Mouse (Mus musculus) adrenal gland, postnatal 25 days (tissue): ENCODE data around the gene Cdca4. TPM values are rescaled to one million over a fixed set of nuclear protein-coding genes. Genes with fewer than 3 reads are reported as not detected.
"Not testable (repeated sequence)": the region's sequence is repeated elsewhere in the genome, so short reads cannot be mapped to it uniquely, and the experiment has no call there.

ENCODE experiments used
- DNase-seq: peaks from one replicate; pipeline ENCODE4 v3.0.0; 2021; ENCODE audit warnings: mixed read lengths
- total RNA-seq: library from RNA; stranded (reverse); gene quantifications from 2 replicates; pipeline ENCODE4 v1.2.3, GENCODE M21; 2021

The Cdca4 gene
- total RNA-seq, 1 experiment from 2014 or later: 15.9 TPM

DNA sequence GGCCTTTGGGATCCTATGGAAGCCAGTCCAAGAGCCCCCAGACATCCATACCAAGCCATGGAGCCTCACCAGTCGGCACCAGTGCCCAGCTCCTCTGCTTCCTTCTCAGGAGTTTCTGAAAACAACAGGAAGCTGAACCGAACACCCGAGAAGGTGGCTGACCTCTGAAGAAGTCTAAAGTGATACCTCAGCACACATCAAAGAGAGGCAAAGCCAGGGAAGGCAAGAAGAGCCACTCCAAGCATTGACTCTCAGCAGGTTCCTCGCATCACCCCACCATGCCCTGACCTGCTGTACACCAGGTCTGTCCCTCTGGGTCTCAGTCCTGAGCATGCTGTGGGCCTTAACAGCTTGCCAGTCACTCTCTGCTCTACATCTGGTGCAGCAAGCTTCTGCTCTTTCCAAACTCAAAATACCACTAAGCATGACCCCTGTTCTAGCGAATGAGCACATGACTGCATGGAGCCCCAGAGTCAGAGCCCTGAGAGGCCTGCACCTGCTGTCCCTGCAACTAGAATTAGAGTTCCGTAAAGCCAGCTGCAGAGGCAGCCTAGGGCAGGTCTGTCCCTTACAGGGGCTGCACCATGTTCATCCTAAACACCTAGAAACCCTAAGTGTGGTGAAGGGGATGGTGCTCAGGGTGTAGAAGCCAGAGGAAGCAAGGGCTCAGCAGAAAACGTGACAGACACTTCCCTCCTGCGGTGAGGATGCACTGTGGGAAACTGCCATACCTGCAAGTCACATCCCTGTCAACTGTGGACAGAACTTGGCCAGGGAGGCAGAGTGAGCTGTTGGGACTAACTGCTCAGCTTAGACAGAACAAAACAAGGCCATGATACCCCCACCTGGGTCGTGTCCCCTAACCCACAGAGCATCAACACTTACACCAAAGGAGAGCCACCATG, 28.1 kb upstream of the Cdca4 start:
- no peak for DNase-seq

- no peak for DNase-seq
Observed at GRCm38 (mm10) chr12:112856338-112856737, 27.1 kb upstream of the Cdca4 start.

DNA sequence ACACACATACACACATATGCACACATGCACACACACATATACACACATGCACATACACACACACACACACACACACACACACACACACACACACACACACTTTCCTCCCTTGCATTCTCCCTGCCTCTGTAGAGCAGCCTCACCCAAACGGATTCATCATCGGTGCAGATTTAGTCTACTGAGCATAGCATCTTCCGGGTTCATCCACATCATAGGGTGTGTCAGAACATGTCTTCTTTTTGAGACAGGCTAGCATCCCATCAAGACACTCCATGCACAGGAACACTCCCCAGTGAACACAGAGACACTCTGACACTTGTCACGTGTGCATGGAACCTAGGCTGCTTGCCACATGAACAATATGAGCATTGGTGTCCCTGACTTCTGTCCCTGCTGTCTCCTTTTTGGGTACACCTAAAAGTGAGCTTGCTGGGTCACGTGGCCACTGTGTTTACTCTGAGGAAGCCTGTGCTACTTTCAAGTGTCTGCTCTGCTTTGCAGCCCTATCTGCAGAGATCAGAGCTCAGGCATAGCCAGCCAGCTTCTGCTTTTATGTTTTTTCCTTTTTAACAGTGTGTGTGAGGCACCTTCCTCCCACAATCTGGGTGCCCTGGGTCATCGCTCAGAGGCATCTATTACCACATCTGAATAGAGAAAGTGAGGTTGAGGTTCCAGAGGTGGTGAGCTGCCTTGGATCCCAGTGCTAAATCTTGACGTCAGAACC, 25.5 kb upstream of the Cdca4 start:
- no peak for DNase-seq

- DNase-seq: no peak
Observed at GRCm38 (mm10) chr12:112853050-112853729, 24.0 kb upstream of the Cdca4 start.

- DNase-seq: peak; percentile 54
Observed at GRCm38 (mm10) chr12:112851116-112851515, 21.9 kb upstream of the Cdca4 start.

DNA sequence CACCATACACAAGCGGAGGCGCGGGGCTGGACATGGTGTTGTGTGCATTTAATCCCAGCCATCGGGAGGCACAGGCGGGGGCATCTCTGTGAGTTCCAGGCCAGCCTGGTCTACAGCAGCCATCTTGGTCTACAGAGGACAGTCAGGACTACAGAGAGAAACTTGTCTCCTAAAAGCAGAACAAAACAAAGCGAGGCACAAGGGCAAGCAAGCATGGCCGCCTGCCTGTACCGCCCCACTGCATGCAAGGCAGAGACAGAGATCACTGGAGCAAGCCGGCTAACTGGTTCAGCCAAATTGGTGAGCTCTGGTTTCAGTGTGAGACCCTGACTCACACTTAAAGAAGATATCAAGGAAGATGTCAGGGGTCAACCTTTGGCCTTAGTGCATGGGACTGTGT, 21.1 kb upstream of the Cdca4 start:
- no peak for DNase-seq

- no peak for DNase-seq
Observed at GRCm38 (mm10) chr12:112849235-112850022, 20.2 kb upstream of the Cdca4 start.

DNA sequence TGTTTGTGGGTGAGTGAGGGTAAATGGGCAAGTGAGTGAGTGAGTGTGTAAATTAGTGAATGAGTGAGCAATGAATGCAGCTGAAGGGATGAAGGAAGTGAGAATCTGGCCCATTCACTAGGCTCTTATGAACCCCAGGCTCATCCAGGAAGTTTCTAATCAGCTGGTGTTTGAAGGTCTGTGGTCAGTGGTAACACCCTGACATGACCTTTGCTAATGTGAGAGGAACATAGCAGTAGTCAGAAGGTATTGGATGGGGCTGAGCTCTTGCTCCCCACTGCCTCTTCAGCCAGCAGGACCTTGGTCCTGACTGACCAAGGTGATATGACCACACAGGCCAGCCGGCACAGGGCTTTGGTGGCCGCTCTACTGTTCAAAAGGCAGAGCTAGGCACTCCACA, 18.7 kb upstream of the Cdca4 start:
- no peak for DNase-seq

DNA sequence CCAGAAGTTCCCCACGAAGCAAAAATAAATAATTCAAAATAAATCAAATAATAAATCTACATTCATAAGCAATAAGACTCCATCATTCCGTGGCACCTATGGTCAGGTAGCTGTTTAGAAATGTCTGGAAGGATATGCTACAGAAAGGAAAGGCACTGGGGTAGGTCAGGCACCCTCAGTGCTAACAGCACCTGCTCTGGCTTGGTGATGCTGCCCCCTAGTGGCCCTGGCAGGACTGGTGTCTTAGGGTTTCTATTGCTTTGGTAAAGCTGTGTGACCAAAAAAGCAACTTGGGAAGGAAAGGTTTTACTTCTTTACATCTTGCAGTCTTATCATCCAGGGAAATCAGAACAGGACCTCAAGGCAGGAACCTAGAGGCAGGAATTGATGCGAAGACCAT, 14.6 kb upstream of the Cdca4 start:
- peak; percentile 93 for DNase-seq

GRCm38 (mm10) chr12:112842128-112842527, 12.9 kb upstream of the Cdca4 start:
- DNase-seq: not testable (repeated sequence)

DNA sequence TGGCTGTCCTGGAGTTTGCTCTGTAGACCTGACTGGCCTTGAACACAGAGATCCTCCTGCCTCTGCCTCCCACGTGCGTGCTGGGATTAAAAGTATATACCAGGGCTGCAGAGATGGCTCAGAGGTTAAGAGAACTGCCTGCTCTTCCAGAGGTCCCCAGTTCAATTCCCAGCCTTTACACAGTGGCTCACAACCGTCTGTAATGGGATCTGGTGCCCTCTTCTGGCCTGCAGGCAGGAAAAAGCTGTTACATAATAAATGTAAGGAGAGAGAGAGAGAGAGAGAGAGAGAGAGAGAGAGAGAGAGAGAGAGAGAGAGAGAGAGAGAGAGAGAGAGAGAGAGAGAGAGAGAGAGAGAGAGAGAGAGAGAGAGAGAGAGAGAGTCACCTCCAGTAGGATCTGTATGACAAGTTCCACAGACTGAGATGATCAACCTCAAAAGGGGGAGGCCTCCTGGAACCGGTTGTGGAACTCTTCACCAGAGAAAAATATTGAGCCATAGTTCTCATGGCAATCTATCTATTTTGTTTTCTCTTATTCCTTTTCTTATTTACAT, 12.2 kb upstream of the Cdca4 start:
- not testable (repeated sequence) for DNase-seq

GRCm38 (mm10) chr12:112840209-112841086, 11.2 kb upstream of the Cdca4 start:
- DNase-seq: no peak

DNA sequence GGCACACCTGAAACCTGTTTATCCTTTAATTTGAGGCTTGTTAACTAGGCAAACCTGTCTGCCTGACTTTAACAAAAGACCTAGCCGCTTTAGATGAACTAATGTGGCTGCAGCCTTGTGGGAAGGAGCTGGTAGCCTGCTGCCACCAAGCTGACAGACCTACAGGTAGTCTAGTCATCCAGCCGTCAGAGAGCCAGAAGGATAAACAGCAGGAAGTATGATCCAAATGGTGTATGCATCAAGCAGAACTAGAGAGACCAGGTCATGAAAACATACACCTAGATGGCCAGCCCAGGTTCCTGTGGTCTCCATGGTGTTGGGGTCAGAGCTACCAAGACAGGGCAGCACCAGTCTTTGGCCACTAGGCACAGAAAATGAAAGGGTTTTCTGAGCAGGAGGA, 5.8 kb upstream of the Cdca4 start:
- no peak for DNase-seq

DNA sequence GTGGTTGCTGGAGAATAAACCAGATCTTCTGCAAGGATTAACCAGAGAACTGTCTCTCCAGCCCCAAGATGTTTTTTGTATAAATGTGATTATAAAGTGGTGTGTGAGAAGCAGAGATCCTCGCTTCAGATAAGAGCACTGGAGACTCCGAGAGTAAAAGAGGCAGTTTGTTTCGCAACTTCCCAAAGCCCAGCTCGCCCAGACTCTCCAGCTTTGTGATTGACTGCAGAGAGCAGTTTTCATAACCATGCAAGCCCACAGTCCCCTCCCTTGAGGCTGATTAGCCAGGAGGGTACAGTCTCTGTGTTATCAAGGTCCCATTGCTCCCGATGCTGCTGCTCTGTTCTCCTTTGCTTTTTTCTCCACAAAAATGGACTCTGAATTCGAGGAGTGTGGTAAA, 4.3 kb upstream of the Cdca4 start:
- DNase-seq: no peak

DNA sequence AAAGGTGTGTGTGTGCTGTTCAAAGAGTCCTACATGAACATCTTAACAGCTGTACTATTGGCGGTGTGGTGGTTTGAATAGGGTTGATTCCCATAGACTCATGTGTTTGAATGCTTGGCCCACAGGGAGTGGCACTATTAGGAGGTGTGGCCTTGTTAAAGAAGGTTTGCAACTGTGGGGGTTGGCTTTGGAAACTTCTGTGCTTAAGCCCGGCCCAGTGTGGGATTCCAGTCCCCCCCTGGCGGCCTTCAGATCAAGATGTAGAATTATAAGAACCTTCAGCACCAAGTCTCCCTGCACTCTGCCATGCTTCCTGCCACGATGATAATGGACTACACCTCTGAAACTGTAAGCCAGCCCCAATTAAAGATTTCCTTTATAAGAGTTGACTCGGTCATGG, 3.2 kb upstream of the Cdca4 start:
- DNase-seq: no peak

GRCm38 (mm10) chr12:112830570-112830969, 1.3 kb upstream of the Cdca4 start:
- DNase-seq: no peak

DNA sequence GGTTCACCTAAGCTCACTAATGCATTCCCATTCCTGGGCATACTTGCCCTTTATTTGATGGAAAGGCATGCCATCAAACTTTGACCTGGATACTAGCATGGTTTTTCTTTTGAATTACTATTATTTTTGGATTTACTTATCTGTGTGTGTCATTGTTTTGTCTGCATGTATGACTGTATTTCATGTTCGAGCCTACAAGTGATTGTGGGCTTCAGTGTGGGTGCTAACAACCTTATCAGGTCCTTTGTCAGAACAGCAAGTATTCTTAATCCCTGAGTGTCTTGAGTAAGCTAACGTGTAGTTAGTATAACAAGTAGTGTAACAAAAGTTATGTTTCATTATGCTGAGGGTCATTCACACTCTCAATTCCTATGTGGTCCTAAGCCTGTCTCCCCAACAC, 918 bp upstream of the Cdca4 start:
- no peak for DNase-seq

GRCm38 (mm10) chr12:112828501-112829243, 551 bp downstream of the Cdca4 start:
- DNase-seq: peak; percentile 72

- no peak for DNase-seq
Observed at GRCm38 (mm10) chr12:112825901-112826300, 3.3 kb downstream of the Cdca4 start.

DNA sequence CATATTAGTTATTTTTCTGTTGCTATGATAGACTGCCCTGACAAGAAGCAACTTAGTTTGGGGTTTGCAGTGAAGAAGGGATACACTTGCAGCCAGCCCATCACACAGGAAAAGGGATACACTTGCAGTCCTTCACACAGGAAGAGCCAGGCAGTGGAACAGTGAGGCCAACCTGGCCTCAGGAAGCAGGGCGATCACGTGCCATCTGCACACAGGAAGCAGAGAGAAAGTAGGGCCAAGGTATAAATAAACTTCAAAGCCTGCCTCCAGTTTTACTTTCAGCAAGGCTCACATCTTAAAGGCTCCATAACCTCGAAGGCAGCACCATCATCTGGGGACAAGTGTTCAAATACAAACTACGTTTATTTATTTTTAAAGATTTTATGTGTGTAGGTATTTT, 6.0 kb downstream of the Cdca4 start:
- DNase-seq: no peak
